Mouse (Mus musculus) adrenal gland, adult 18-20 months (tissue): ENCODE data around the gene St6galnac1. TPM values are rescaled to one million over a fixed set of nuclear protein-coding genes. Genes with fewer than 3 reads are reported as not detected.
"Not testable (repeated sequence)": the region's sequence is repeated elsewhere in the genome, so short reads cannot be mapped to it uniquely, and the experiment has no call there.

Experiments used
- DNase-seq, 2 experiments: peaks; one replicate each; pipeline ENCODE4 v3.0.0; 2021 to 2022; ENCODE audit warnings: low spot score in 2 of 2
- long read RNA-seq, 2 experiments: library from polyadenylated mRNA; stranded (forward); transcript quantifications; one replicate each; pipeline ENCODE4 v2.0.0; 2021
- total RNA-seq, 2 experiments: library from RNA; stranded (reverse); gene quantifications; 1 replicate in 1 of 2; 2 replicates in 1 of 2; pipeline ENCODE4 v1.2.3; 2021

The St6galnac1 gene
- under 1 TPM in 1 of 2 experiments, not detected in 1; 0.32 TPM for total RNA-seq
- long read RNA-seq, experiment 1: 0 reads
- long read RNA-seq, experiment 2: 0 reads

- no peak for DNase-seq
Observed at GRCm38 (mm10) chr11:116775407-116775806, at the start of gene St6galnac1. St6galnac1 (minus strand) TSS chr11:116775507.

- DNase-seq: not testable (repeated sequence)
Observed at GRCm38 (mm10) chr11:116823885-116824284, 48.6 kb upstream of the St6galnac1 start.

- DNase-seq: no peak
Observed at GRCm38 (mm10) chr11:116823255-116823654, 47.9 kb upstream of the St6galnac1 start.

DNA sequence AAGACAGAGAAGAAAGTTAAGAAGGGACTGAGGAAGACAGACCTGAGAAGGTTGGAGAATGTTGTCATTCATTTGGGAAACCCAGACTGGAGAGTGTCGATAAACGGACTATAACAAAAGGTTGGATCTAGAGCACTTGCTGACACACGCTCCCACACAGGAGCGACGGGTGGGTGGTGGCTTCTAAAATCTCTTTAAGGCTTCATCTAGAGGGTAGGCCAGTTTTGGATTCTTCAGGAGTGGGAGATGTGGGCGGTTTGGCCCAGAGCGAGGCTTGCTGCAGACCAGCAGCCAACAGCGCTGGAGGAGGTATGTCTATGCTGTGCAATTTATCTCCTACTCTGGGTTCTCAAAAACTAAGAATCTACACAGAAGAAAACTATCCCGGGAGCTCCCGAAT is 47.3 kb upstream of the St6galnac1 start:
- DNase-seq: no peak

DNA sequence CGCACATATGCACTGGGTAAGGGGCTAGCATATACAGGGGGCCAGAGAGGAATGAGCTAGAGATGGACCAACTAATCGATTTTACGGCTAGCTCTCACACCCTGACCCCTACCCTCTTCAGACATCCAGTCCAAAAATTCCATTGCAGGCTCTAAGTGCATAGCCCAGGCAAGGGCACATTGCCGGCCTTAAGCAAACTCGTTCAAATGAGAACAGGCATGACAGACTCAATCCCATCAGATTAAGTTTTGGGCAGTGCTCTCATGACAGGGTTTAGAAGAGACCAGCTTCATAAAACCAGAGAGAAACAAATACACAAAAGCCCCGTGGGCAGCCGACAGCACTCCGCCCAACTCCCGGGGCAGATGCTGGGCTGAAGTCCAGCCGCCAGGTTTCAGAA is 46.9 kb upstream of the St6galnac1 start:
- no peak for DNase-seq

- DNase-seq: no peak
Observed at GRCm38 (mm10) chr11:116821057-116821940, 46.0 kb upstream of the St6galnac1 start.

DNA sequence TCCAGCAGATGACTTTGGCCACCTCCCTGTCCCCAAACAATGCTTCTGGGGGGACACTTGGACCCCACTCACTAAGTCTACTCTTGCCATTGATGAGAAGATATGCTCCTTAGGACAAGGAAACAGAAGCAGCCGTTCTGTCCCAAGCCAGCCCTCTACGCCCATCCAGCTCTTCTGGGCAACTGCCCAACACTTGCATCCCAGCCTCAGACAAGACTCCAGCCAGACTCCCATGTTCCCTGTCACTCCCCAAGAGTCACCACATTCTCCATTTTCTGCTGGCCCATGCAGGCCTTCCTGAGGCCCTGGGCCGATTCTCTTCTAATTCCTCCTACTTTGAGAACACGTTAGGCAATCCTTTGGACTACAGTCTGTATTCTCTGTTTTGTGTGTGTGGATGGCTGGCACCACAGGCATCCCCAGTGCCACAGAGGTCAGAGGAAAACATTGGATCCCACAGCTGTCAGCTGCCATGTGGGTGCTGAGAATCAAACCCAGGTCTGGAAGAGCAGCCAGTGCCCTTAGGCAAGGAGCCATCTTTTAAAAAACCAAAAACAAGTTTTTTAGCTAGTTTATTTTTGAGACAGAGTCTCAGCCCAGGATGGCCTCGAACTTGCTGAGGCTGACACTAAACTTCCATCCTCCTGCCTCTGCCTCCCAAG is 44.8 kb upstream of the St6galnac1 start:
- DNase-seq: no peak

DNA sequence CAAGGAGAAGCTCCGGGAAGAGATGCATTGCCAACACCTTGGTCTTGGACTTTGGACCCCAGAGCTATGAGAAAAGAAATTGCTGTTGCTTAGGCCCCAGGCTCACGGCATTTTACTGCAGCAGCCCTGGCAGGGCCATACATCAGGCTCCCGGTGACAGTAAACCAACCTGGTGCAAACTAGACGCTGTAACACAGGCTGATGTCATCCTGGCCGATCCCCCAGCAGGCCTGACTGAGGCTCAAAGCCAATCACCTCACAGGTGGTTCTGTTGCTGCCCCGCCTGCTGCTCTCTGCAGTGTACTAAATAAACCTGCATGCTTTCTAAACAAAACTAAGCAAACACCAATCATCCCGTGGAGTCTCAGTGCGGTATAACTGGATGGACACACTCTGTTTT is 43.4 kb upstream of the St6galnac1 start:
- DNase-seq: no peak

GRCm38 (mm10) chr11:116817567-116817966 is 42.3 kb upstream of the St6galnac1 start:
- no peak for DNase-seq

- DNase-seq: no peak
Observed at GRCm38 (mm10) chr11:116816769-116817168, 41.5 kb upstream of the St6galnac1 start.

GRCm38 (mm10) chr11:116814884-116815415 is 39.6 kb upstream of the St6galnac1 start:
- no peak for DNase-seq

GRCm38 (mm10) chr11:116814076-116814883 is 39.0 kb upstream of the St6galnac1 start:
- no peak for DNase-seq

DNA sequence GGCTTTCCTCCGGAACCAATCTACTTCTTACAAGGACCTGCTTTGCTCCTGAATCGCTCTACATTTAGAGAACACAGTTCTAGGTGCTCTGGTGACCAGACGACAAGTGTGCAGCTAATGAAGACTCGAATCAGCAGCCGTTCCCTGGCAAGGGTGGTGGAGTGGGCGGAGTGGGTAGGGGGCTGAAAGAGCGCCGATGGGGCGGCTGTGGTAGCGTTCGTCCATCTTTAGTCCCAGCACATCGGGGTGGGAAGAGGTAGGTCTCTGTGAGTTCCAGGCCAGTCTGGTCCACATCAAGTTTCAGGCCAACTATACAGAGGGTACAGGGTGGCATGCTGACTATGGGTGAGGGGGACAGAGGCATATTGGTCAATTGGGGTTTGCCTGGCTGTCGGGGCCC is 38.3 kb upstream of the St6galnac1 start:
- DNase-seq: no peak

DNA sequence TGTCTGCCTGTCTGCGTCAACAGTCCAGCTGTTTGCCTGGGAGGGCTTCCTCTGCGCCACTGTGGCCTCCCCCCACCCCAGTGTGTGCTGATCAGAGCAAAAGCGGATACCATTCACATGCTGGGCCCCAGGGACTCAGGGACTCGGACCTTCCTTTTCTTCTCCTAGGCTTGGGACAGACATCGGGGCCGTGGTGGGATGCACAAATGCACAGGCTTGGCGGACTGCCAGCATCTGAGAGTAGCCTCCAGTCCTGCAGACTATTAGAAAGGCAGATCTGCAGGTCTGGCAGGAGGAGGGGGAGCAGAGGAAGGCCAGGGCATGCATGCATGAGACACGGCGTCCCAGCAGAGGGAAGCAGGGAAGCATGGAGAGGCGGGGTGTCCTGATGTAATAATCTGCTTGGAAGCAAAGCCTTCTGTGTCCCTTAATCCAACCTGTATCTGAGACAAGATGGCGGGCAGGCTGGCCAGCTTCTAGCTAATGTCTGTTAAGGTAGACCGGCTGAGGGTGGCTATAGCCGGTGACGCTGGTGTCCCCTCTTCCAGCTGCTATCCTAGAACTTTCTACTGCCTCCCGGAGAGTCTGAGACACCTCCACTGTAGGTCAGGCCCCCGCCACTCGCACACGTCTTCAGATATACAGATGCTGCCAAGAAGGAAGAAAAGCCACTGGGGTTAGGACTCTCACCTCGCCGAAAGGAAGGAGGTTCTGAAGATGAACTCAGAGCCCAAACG is 37.7 kb upstream of the St6galnac1 start:
- no peak for DNase-seq

- DNase-seq: peak in 1 of 2 experiments; percentile 47
Observed at GRCm38 (mm10) chr11:116810983-116811901, 35.9 kb upstream of the St6galnac1 start.

DNA sequence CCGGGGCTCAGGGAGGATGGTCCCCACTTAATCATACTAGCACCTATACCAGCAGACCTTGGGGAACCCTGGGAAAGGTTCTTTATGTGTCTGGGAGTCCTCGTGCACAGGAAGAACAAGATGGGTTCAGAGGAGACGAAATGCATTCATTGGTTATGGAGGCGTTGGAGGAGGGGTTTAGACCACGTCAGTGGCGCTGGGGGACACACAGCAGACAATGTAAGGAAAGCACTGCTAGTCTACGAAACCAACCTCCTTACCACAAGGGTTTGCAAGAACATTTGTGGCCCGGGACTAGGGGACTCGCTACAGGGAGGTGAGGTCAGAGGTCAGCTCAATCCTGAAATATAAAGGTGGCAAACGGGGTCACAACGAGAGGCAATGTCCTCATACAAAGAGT is 35.2 kb upstream of the St6galnac1 start:
- no peak for DNase-seq

GRCm38 (mm10) chr11:116809520-116809919 is 34.2 kb upstream of the St6galnac1 start:
- no peak for DNase-seq

DNA sequence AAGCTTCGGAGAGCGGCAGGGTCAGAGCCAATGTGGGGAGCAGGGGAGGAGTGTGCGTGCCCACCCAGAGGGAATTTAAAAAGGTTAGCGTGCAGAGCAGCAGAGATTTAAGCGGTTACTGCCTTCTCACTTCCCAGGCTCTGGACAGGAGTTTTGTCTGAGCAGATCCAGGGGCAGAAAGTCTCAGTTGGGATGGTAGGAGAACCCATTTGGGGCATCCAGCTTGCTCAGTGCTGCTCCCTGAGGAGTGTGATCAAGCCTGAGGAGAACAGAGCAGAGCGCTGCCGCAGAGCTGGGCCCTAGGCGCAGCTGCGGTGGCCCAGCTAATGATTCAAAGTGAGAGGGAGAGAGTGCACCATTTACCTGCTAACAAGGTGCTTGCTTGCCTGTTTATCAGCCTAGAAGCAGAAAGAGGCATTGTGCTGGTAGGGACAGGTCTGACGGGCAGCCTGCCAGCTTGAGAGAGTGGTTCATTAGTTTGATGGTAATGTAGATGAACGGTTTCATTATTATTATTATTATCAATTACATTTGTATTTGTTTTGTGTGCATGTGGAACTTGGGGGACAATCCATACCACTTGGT is 33.6 kb upstream of the St6galnac1 start:
- DNase-seq: no peak
